Mouse (Mus musculus) CH12.LX (cell line): ENCODE measurements around the gene Sp3. TPM values are rescaled to one million over a fixed set of nuclear protein-coding genes. Genes with fewer than 3 reads are reported as not detected.

ENCODE experiments used
- DNase-seq: peaks from one replicate; pipeline ENCODE4 v3.0.0-alpha.2; 2013; ENCODE audit errors: extremely low read depth
- H3K27ac ChIP-seq: 2 replicates; pipeline ENCODE4 v1.5.1; 2012; ENCODE audit warnings: low read depth, mild to moderate bottlenecking, control low read depth, moderate library complexity; ENCODE audit not compliant: insufficient read depth
- H3K27me3 ChIP-seq: replicated peaks from 2 replicates; pipeline ENCODE3; 2012; ENCODE audit warnings: inconsistent platforms
- H3K36me3 ChIP-seq, 2 experiments: replicated peaks in 1 of 2; 2 replicates each; pipeline versions ENCODE3 to v1.6.1; 2012; ENCODE audit warnings: inconsistent platforms in 1 of 2, low read length in 1 of 2, mild to moderate bottlenecking in 1 of 2, mixed read lengths in 1 of 2, moderate library complexity in 1 of 2; ENCODE audit not compliant: control insufficient read depth in 1 of 2, insufficient read depth in 1 of 2
- H3K4me1 ChIP-seq, 2 experiments: 2 replicates each; pipeline ENCODE4 v1.6.1; 2012; ENCODE audit warnings: inconsistent platforms in 1 of 2, moderate library complexity in 1 of 2; ENCODE audit not compliant: insufficient read depth in 2 of 2, control insufficient read depth in 1 of 2
- H3K4me2 ChIP-seq: 2 replicates; pipeline ENCODE4 v1.6.1; 2012; ENCODE audit warnings: low read depth, mild to moderate bottlenecking, control low read depth; ENCODE audit not compliant: poor library complexity, insufficient read depth, severe bottlenecking
- H3K4me3 ChIP-seq, 3 experiments: fragments of 150-350 bp in 1 of 3; sonication (generic) in 1 of 3; replicated peaks in 1 of 3; 2 replicates each; pipeline versions ENCODE3 to v1.5.1; 2011 to 2012; ENCODE audit warnings: low read depth in 2 of 3, low read length in 2 of 3, mild to moderate bottlenecking in 2 of 3, moderate library complexity in 2 of 3, control low read depth in 1 of 3, improper control_type of control experiment in 1 of 3, inconsistent platforms in 1 of 3, mixed read lengths in 1 of 3; ENCODE audit not compliant: poor library complexity in 1 of 3
- H3K79me2 ChIP-seq: replicated peaks from 2 replicates; pipeline ENCODE4 v1.6.1; 2012; ENCODE audit warnings: mild to moderate bottlenecking, moderate library complexity; ENCODE audit not compliant: control insufficient read depth, poor library complexity, insufficient read depth, severe bottlenecking; ENCODE audit errors: extremely low read depth
- H3K9ac ChIP-seq: 2 replicates; pipeline ENCODE4 v1.6.1; 2012; ENCODE audit warnings: low read depth, mild to moderate bottlenecking, control low read depth, moderate library complexity; ENCODE audit not compliant: insufficient read depth
- H3K9me3 ChIP-seq: replicated peaks from 2 replicates; pipeline ENCODE3; 2012; ENCODE audit warnings: low read length, inconsistent platforms, mixed read lengths
- BHLHE40 ChIP-seq: IDR thresholded peaks from 2 replicates; pipeline ENCODE4 v1.6.1; 2011; ENCODE audit warnings: mild to moderate bottlenecking, low read depth, low read length, improper control_type of control experiment
- CHD1 ChIP-seq: IDR thresholded peaks from 2 replicates; pipeline ENCODE4 v1.6.1; 2012; ENCODE audit warnings: low read depth, low read length, improper control_type of control experiment, inconsistent platforms
- CHD2 ChIP-seq: IDR thresholded peaks from 2 replicates; pipeline ENCODE4 v1.6.1; 2011; ENCODE audit warnings: low read length, improper control_type of control experiment
- CTCF ChIP-seq, 2 experiments: IDR thresholded peaks in 1 of 2; conservative IDR thresholded peaks in 1 of 2; 2 replicates each; pipeline ENCODE4 v1.5.1; 2011 to 2012; ENCODE audit warnings: low read depth in 2 of 2, low read length in 2 of 2, improper control_type of control experiment in 1 of 2, inconsistent platforms in 1 of 2, mild to moderate bottlenecking in 1 of 2, moderate library complexity in 1 of 2
- E2F4 ChIP-seq: IDR thresholded peaks from 2 replicates; pipeline ENCODE4 v1.6.1; 2011; ENCODE audit warnings: low read depth, low read length, improper control_type of control experiment; ENCODE audit not compliant: insufficient replicate concordance
- ELF1 ChIP-seq: IDR thresholded peaks from 2 replicates; pipeline ENCODE4 v1.6.1; 2014; ENCODE audit warnings: low read depth, mild to moderate bottlenecking, inconsistent platforms, low read length, improper control_type of control experiment
- ETS1 ChIP-seq: conservative IDR thresholded peaks from 2 replicates; pipeline ENCODE4 v1.6.1; 2012; ENCODE audit warnings: low read depth, mild to moderate bottlenecking, inconsistent platforms, low read length, improper control_type of control experiment, moderate library complexity
- HCFC1 ChIP-seq: IDR thresholded peaks from 2 replicates; pipeline ENCODE4 v1.6.1; 2012; ENCODE audit warnings: low read depth, mild to moderate bottlenecking, inconsistent platforms, low read length, improper control_type of control experiment
- IRF4 ChIP-seq: IDR thresholded peaks from 2 replicates; pipeline ENCODE4 v1.6.1; 2014; ENCODE audit warnings: low read depth, mild to moderate bottlenecking, inconsistent platforms, low read length, improper control_type of control experiment
- JUN ChIP-seq: IDR thresholded peaks from 2 replicates; pipeline ENCODE4 v1.6.1; 2011; ENCODE audit warnings: low read depth, mild to moderate bottlenecking, low read length, improper control_type of control experiment, moderate library complexity; ENCODE audit not compliant: insufficient read depth
- JUND ChIP-seq: conservative IDR thresholded peaks from 2 replicates; pipeline ENCODE4 v1.6.1; 2011; ENCODE audit warnings: low read depth, low read length, improper control_type of control experiment
- KAT2A ChIP-seq: IDR thresholded peaks from 2 replicates; pipeline ENCODE4 v1.6.1; 2012; ENCODE audit warnings: low read length, improper control_type of control experiment, inconsistent platforms; ENCODE audit not compliant: insufficient replicate concordance
- MAFK ChIP-seq: IDR thresholded peaks from 2 replicates; pipeline ENCODE4 v1.6.1; 2011; ENCODE audit warnings: low read length, improper control_type of control experiment; ENCODE audit not compliant: insufficient replicate concordance
- MAZ ChIP-seq: IDR thresholded peaks from 2 replicates; pipeline ENCODE4 v1.6.1; 2012; ENCODE audit warnings: low read depth, mild to moderate bottlenecking, inconsistent platforms, low read length, improper control_type of control experiment, moderate library complexity
- MXI1 ChIP-seq: IDR thresholded peaks from 2 replicates; pipeline ENCODE4 v1.6.1; 2011; ENCODE audit warnings: mild to moderate bottlenecking, low read depth, low read length, improper control_type of control experiment
- MYC ChIP-seq: IDR thresholded peaks from 2 replicates; pipeline ENCODE4 v1.6.1; 2011; ENCODE audit warnings: low read depth, mild to moderate bottlenecking, improper control_type of control experiment, low read length
- NELFE ChIP-seq: IDR thresholded peaks from 2 replicates; pipeline ENCODE4 v1.6.1; 2011; ENCODE audit warnings: low read depth, low read length, improper control_type of control experiment
- NRF1 ChIP-seq: IDR thresholded peaks from 2 replicates; pipeline ENCODE4 v1.6.1; 2014; ENCODE audit warnings: low read depth, mild to moderate bottlenecking, inconsistent platforms, low read length, improper control_type of control experiment, moderate library complexity
- PAX5 ChIP-seq: IDR thresholded peaks from 2 replicates; pipeline ENCODE4 v1.6.1; 2012; ENCODE audit warnings: low read length, inconsistent platforms, mixed read lengths
- POLR2AphosphoS2 ChIP-seq: IDR thresholded peaks from 2 replicates; pipeline ENCODE4 v1.6.1; 2011; ENCODE audit warnings: low read depth, low read length, improper control_type of control experiment
- RAD21 ChIP-seq: IDR thresholded peaks from 2 replicates; pipeline ENCODE4 v1.6.1; 2011; ENCODE audit warnings: low read depth, mild to moderate bottlenecking, low read length, improper control_type of control experiment, moderate library complexity
- RCOR1 ChIP-seq: conservative IDR thresholded peaks from 2 replicates; pipeline ENCODE4 v1.6.1; 2012; ENCODE audit warnings: low read depth, mild to moderate bottlenecking, inconsistent platforms, low read length, improper control_type of control experiment
- SIN3A ChIP-seq: IDR thresholded peaks from 2 replicates; pipeline ENCODE4 v1.6.1; 2012; ENCODE audit warnings: low read length, improper control_type of control experiment, inconsistent platforms
- SMC3 ChIP-seq: IDR thresholded peaks from 2 replicates; pipeline ENCODE4 v1.6.1; 2011; ENCODE audit warnings: low read depth, low read length, improper control_type of control experiment
- TBP ChIP-seq: conservative IDR thresholded peaks from 2 replicates; pipeline ENCODE4 v1.6.1; 2011; ENCODE audit warnings: low read depth, low read length, improper control_type of control experiment
- TCF12 ChIP-seq: IDR thresholded peaks from 2 replicates; pipeline ENCODE4 v1.6.1; 2014; ENCODE audit warnings: low read depth, mild to moderate bottlenecking, inconsistent platforms, low read length, improper control_type of control experiment
- USF2 ChIP-seq: conservative IDR thresholded peaks from 2 replicates; pipeline ENCODE4 v1.6.1; 2011; ENCODE audit warnings: low read depth, low read length, improper control_type of control experiment
- ZC3H11A ChIP-seq: IDR thresholded peaks from 2 replicates; pipeline ENCODE4 v1.6.1; 2012; ENCODE audit warnings: low read depth, mild to moderate bottlenecking, inconsistent platforms, low read length, improper control_type of control experiment
- ZKSCAN1 ChIP-seq: IDR thresholded peaks from 2 replicates; pipeline ENCODE4 v1.6.1; 2012; ENCODE audit warnings: low read depth, inconsistent platforms, low read length, improper control_type of control experiment, borderline replicate concordance
- ZMIZ1 ChIP-seq: IDR thresholded peaks from 2 replicates; pipeline ENCODE4 v1.6.1; 2012; ENCODE audit warnings: low read depth, mild to moderate bottlenecking, inconsistent platforms, low read length, improper control_type of control experiment
- ZNF384 ChIP-seq: IDR thresholded peaks from 2 replicates; pipeline ENCODE4 v1.6.1; 2012; ENCODE audit warnings: low read depth, low read length, improper control_type of control experiment, inconsistent platforms
- dilution Hi-C: fragments of 300-500 bp; cut with MboI; formaldehyde crosslinking; loops from 2 replicates; pipeline ENCODE4 v1.14.3; 2020; ENCODE audit warnings: low sequenced_read_pairs; ENCODE audit not compliant: extremely low pct_unique_long_range_greater_than_20kb, extremely low pct_ligation_motif_present
- in situ Hi-C: fragments of 300-500 bp; cut with MboI; formaldehyde crosslinking; loops from 3 replicates; pipeline ENCODE4 v1.14.3; 2019; ENCODE audit warnings: low sequenced_read_pairs, low pct_ligation_motif_present, low pct_unique_long_range_greater_than_20kb, mixed read lengths
- polyA plus RNA-seq: library from polyadenylated mRNA; unstranded; fragments of >175 nt; gene quantifications from 2 replicates; pipeline ENCODE4 v1.2.1, GENCODE M21; 2012; ENCODE audit warnings: low read depth; ENCODE audit not compliant: insufficient read length
- total RNA-seq, 2 experiments: library from RNA; depleted of rRNA; stranded (reverse); fragments of 300-350 nt in 1 of 2; fragments of >200 nt in 1 of 2; gene quantifications; 2 replicates each; pipeline ENCODE4 v1.2.3; 2012 to 2014

Gene Sp3
- total and polyA plus RNA-seq, 3 experiments, result 37.7 to 86.8 (median 40.4) TPM

- Histone ChIP-seq H3K79me2 (peaks cover 35% of the 10 kb centered on the region), H3K9ac (peak overlapping the region; percentile 100), H3K9me3 (no peaks in the 10 kb centered on the region), H3K27me3 (no peaks in the 10 kb centered on the region), H3K4me3 (peak overlapping the region; percentile 56 to 91 (median 75)), H3K4me2 (no peak overlapping the region), H3K4me1 (peaks cover 5 to 47% of the 10 kb centered on the region in 2 experiments; a peak in 3 of 4 replicates), H3K27ac (peak overlapping the region; percentile 98), H3K36me3 (peaks cover 2 to 8% of the 10 kb centered on the region in 2 experiments)
- TF ChIP-seq CHD2, result no peak
- TF ChIP-seq ZNF384, result no peak
- no peak for TF ChIP-seq JUN
- peak; percentile 66; the same call in 1 of the 2 replicates for TF ChIP-seq MXI1
- TF ChIP-seq USF2, result no peak
- peak; percentile 55; the same call in 1 of the 2 replicates for TF ChIP-seq MYC
- no peak for TF ChIP-seq ELF1
- no peak for TF ChIP-seq NELFE
- TF ChIP-seq RCOR1, result no peak; the same call in 1 of the 2 replicates
- TF ChIP-seq CHD1, result peak; percentile 95; the same call in 1 of the 2 replicates
- no peak for TF ChIP-seq ETS1
- TF ChIP-seq IRF4, result no peak
- TF ChIP-seq MAZ, result 0 out of 2 replicates have a peak, but pooled peaks have one; percentile 18
- TF ChIP-seq MAFK, result no peak
- TF ChIP-seq TCF12, result no peak
- TF ChIP-seq RAD21, result peak; percentile 24
- TF ChIP-seq CTCF (conservative IDR thresholded peaks at IDR 0.05 in 1 of 2, IDR thresholded peaks at IDR 0.05 in 1 of 2; ENCODE audit: low read depth in 2 of 2, low read length in 2 of 2), result peak in 1 of 2 experiments; percentile 50; a peak in 2 of 4 replicates
- TF ChIP-seq KAT2A, result no peak
- no peak for TF ChIP-seq TBP
- TF ChIP-seq ZKSCAN1, result no peak
- TF ChIP-seq ZMIZ1, result no peak
- peak; percentile 72 for TF ChIP-seq BHLHE40
- TF ChIP-seq SIN3A, result peak; percentile 88
- TF ChIP-seq JUND, result no peak
- TF ChIP-seq PAX5, result no peak
- peak; percentile 37 for TF ChIP-seq SMC3
- TF ChIP-seq E2F4, result 0 out of 2 replicates have a peak, but pooled peaks have one; percentile 52
- TF ChIP-seq HCFC1, result no peak
- no peak for TF ChIP-seq POLR2AphosphoS2
- no peak for TF ChIP-seq ZC3H11A
- TF ChIP-seq NRF1, result no peak
- in situ Hi-C loops (no loop called here), dilution Hi-C loops (no loop called here)
- peak; percentile 80 for DNase-seq
These were observed 1.8 kb downstream of the Sp3 start for GRCm38 (mm10) chr2:72978473-72978872.
